Mouse (Mus musculus): ENCODE measurements around the gene Jag1. TPM values are rescaled to one million over a fixed set of nuclear protein-coding genes. Genes with fewer than 3 reads are reported as not detected.

Gene Jag1
- polyA plus RNA-seq, 1 experiment = 67.6 TPM

GRCm38 (mm10) chr2:137116675-137117320 lies 354 bp upstream of the Jag1 start:
- Histone ChIP-seq H3K27ac (ENCODE audit: insufficient read depth, low read length) (peak overlapping the region; percentile 97), H3K4me1 (ENCODE audit: control insufficient read depth, insufficient read depth, low read length) (no peaks in the 10 kb centered on the region), H3K4me3 (ENCODE audit: insufficient read depth, low read length) (peak overlapping the region; percentile 75)
- no peak for TF ChIP-seq CTCF (IDR thresholded peaks at IDR 0.05; ENCODE audit: borderline replicate concordance, insufficient read depth, low read length)
- TF ChIP-seq POLR2A (IDR thresholded peaks at IDR 0.05; ENCODE audit: low read depth, low read length) = peak; percentile 92

DNA sequence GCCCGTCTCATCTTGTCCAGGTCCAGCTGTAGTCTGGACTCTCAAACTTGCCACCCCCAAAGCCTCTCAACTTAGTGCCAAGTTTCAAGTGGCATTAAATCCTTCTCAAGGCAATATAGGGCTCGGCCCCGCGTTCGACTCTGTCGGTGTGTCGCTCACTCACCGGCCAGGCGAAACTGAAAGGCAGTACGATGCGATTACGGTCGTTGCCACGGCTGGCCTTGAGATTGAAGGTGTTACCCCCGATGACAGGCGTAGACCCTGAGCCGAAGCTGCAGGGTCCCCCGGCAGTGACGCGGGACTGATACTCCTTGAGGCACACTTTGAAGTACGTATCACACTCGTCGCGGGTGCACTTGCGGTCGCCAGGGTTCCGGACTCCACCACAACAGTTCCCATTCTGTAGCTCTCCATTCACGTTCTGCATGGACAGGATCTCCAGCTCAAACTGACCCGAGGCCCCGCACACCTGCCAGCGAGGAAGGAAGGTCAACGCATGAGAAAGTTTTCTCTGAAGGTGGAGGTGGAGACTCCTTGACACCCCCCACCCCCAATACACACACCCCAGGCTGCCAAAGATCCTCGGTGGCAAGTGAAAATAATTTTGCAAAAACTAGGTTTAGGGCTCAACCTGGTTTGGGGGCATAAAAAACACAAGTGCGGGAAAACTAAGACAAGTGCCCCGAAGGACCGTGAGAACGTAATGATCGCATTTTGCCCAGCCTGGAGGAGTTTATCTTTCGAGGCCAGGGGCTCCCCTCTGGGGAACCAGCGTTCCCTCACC lies 1.0 kb downstream of the Jag1 start:
- TF ChIP-seq CTCF (IDR thresholded peaks at IDR 0.05; ENCODE audit: borderline replicate concordance, insufficient read depth, low read length) (no peak), POLR2A (IDR thresholded peaks at IDR 0.05; ENCODE audit: low read depth, low read length) (peak; percentile 32; the same call in 1 of the 2 replicates)
- Histone ChIP-seq H3K27ac (ENCODE audit: insufficient read depth, low read length) (peak overlapping the region; percentile 29), H3K4me3 (ENCODE audit: insufficient read depth, low read length) (peak overlapping the region; percentile 75), H3K4me1 (ENCODE audit: control insufficient read depth, insufficient read depth, low read length) (no peaks in the 10 kb centered on the region)

GRCm38 (mm10) chr2:137114248-137115096 lies 2.0 kb downstream of the Jag1 start:
- Histone ChIP-seq H3K4me3 (ENCODE audit: insufficient read depth, low read length) (peak overlapping the region; percentile 75), H3K4me1 (ENCODE audit: control insufficient read depth, insufficient read depth, low read length) (no peaks in the 10 kb centered on the region), H3K27ac (ENCODE audit: insufficient read depth, low read length) (peak overlapping the region; percentile 80)
- TF ChIP-seq POLR2A (IDR thresholded peaks at IDR 0.05; ENCODE audit: low read depth, low read length) = peak; percentile 53
- TF ChIP-seq CTCF (IDR thresholded peaks at IDR 0.05; ENCODE audit: borderline replicate concordance, insufficient read depth, low read length) = peak; percentile 55; the same call in 1 of the 2 replicates

DNA sequence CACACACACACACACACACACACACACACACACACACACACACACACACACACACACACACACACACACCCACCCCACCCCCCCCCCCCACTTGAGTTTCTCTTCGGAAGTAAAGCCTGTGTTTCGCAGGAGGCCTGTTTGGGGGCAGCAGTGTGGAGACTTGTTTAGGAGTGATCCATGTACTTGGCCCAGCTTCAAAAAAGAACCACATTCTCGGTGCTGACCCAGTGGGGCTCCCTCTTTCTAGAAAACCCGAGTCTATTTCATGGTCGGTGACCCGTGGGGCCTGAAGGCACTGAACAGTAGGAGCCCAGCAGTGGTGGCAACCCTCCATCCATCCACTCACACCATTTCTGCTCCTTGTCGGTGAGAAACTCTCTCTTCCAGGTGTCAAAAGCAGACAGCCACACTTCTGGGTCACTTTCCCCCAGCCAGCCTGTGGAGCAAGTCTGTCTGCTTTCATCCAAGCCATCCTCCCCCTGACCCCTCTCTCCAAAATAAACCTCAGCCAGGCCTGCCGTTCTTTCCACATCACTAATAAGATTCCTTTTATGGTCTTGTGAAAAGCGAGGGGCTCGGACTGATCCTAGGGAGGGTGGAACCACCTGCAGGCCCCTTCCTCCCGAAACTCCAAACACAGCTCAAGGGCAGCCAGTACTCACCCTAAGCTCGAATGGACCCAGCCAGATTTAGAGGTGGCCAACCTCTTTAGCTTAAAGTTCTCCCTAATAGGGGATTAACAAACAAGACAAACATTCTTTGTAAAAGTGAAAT lies 3.0 kb downstream of the Jag1 start:
- peak overlapping the region; percentile 75 for H3K4me3 ChIP-seq (ENCODE audit: insufficient read depth, low read length)
- TF ChIP-seq POLR2A (IDR thresholded peaks at IDR 0.05; ENCODE audit: low read depth, low read length) = no peak
- TF ChIP-seq CTCF (IDR thresholded peaks at IDR 0.05; ENCODE audit: borderline replicate concordance, insufficient read depth, low read length) = no peak
- peak overlapping the region; percentile 80 for H3K27ac ChIP-seq (ENCODE audit: insufficient read depth, low read length)
- H3K4me1 ChIP-seq (ENCODE audit: control insufficient read depth, insufficient read depth, low read length) = no peaks in the 10 kb centered on the region; the same call in 1 of the 2 replicates

GRCm38 (mm10) chr2:137110214-137110898 lies 6.1 kb downstream of the Jag1 start:
- Histone ChIP-seq H3K4me3 (ENCODE audit: insufficient read depth, low read length) (no peak overlapping the region), H3K4me1 (ENCODE audit: control insufficient read depth, insufficient read depth, low read length) (peaks cover 3% of the 10 kb centered on the region), H3K27ac (ENCODE audit: insufficient read depth, low read length) (no peak overlapping the region)
- no peak for TF ChIP-seq POLR2A (IDR thresholded peaks at IDR 0.05; ENCODE audit: low read depth, low read length)

DNA sequence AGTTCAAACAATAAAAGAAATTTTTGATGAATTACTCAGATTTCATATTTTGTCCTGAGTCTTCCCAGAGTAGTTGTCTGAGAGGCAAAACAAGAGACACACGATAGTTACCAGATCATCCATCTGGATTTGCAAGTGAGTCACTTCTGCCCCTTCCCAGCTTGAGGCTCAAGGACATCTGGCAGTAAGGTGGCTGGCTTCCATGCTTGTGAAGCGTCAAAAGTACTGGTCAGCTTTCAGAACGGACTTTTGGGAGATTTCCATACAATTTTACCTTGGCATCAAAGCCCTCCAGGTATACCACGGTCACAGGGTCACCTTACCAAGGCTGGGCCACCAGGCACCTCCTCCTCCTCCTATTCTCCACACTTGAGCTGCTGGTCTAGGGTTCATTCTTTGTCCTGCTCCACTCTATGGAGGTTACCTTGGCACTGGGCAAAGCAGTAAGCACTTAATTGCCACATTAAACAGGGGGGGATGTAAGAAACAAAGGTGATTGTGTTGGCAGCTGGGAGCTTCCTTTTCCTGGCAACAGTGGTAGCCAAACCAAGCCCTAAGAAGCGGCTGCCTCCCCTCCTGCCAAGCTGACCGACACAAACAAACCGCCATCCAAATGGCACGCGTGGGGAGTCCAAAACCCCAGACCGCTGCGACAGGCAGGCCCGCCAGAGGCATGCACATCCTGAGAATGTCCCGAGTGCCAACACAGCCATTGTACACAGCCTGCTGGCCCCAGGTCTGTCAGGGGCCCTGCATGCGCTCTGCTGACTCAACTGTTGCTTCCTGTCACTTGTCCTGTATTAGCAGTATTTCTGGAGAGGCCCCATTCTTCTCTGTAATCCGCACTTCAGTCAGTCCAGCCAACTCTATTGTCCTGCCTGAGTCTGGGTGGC lies 6.9 kb downstream of the Jag1 start:
- TF ChIP-seq POLR2A (IDR thresholded peaks at IDR 0.05; ENCODE audit: low read depth, low read length) = no peak
- H3K4me3 ChIP-seq (ENCODE audit: insufficient read depth, low read length) = no peak overlapping the region
- H3K4me1 ChIP-seq (ENCODE audit: control insufficient read depth, insufficient read depth, low read length) = peaks cover 3% of the 10 kb centered on the region
- 0 out of 2 replicates have a peak overlapping the region, but pooled peaks have one; percentile 14 for H3K27ac ChIP-seq (ENCODE audit: insufficient read depth, low read length)

- Histone ChIP-seq H3K4me3 (ENCODE audit: insufficient read depth, low read length) (no peak overlapping the region), H3K4me1 (ENCODE audit: control insufficient read depth, insufficient read depth, low read length) (peaks cover 3% of the 10 kb centered on the region), H3K27ac (ENCODE audit: insufficient read depth, low read length) (peak overlapping the region; percentile 24)
- TF ChIP-seq POLR2A (IDR thresholded peaks at IDR 0.05; ENCODE audit: low read depth, low read length) (no peak), CTCF (IDR thresholded peaks at IDR 0.05; ENCODE audit: borderline replicate concordance, insufficient read depth, low read length) (no peak)
These were observed 8.5 kb downstream of the Jag1 start for GRCm38 (mm10) chr2:137107946-137108345.

DNA sequence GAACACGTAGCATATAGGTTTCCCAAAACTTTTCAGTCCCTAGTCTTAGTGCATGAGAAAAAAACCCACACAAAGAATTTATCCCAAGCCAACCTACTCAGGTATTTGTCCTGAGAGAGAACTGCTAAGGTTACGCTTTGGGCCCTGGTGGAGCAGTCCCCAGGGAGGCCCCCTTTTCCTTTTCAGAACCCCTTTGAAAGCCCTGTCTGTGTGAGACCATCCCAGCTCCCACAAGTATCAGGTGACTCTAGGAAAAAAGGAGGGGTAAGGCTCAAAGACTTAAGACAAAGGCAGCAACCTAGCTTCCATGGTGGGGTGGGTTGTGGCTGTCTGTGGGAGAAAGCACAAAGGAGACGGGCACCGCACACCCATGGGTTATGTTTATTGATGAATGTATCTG lies 9.2 kb downstream of the Jag1 start:
- Histone ChIP-seq H3K4me3 (ENCODE audit: insufficient read depth, low read length) (no peak overlapping the region), H3K27ac (ENCODE audit: insufficient read depth, low read length) (no peak overlapping the region), H3K4me1 (ENCODE audit: control insufficient read depth, insufficient read depth, low read length) (peaks cover 3% of the 10 kb centered on the region)
- TF ChIP-seq CTCF (IDR thresholded peaks at IDR 0.05; ENCODE audit: borderline replicate concordance, insufficient read depth, low read length) (no peak), POLR2A (IDR thresholded peaks at IDR 0.05; ENCODE audit: low read depth, low read length) (no peak)

Measured in embryonic fibroblast, embryonic 13.5 days (primary cell).